Mouse (Mus musculus): Measurements from ENCODE around the gene Eid2b. TPM values are rescaled to one million over a fixed set of nuclear protein-coding genes. Genes with fewer than 3 reads are reported as not detected.

Gene Eid2b
- polyA plus RNA-seq, 1 experiment from 2014 or later, result 15.4 TPM

DNA sequence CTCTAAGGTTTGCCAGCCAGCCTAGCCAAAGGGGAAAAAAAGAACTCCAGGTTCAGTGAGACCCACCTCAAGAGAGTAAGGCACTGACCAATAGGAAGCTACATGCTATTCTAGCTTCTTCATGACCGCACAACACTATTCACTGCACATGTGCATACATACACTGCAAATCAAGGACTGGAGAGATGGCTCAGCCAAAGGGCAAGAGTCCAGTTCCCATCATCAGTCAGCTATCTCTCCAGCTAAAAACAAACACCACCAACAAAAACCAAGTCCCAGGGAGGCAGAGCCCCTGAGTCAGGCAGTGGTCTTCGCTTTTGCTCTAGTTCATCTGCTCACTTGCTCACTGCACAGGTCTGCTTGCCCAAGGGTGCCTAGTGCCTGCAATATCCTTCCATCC is 50.7 kb downstream of the Eid2b start:
- DNase-seq (ENCODE audit: low spot score) (no peak), ATAC-seq (replicated peaks; ENCODE audit: low FRiP score) (no peak)
- no peak overlapping the region for H3K9ac ChIP-seq (ENCODE audit: low read length)
- H3K4me1 ChIP-seq (replicated peaks; ENCODE audit: control insufficient read depth, insufficient read depth, low read length), result no peaks in the 10 kb centered on the region
- no peak overlapping the region for H3K4me2 ChIP-seq (ENCODE audit: low read depth, low read length, severe bottlenecking)
- no peak overlapping the region for H3K4me3 ChIP-seq (ENCODE audit: low read depth, low read length)
- peaks cover 9% of the 10 kb centered on the region; the same call in 1 of the 2 replicates for H3K36me3 ChIP-seq (ENCODE audit: control insufficient read depth, insufficient read depth, low read length)
- WGBS, result 95% methylated on average over 2 of the region's 2 CpGs
- no peak overlapping the region for H3K27ac ChIP-seq (ENCODE audit: low read depth, low read length)
- no peaks in the 10 kb centered on the region for H3K9me3 ChIP-seq (ENCODE audit: control insufficient read depth, low read length)
- no peaks in the 10 kb centered on the region for H3K27me3 ChIP-seq (ENCODE audit: control insufficient read depth, insufficient read depth, low read length)

Other genes starting within 250 kb of the Eid2b start
- gene Psmc4, start 227.6 kb upstream of the Eid2b start, polyA plus RNA-seq (2014; fragmentation: Nextera tagmentation; extraction: Ambion mirVana), result 404 and 450 TPM in 2 replicates
- gene Fcgbp, start 206.5 kb upstream of the Eid2b start, polyA plus RNA-seq (2014; fragmentation: Nextera tagmentation; extraction: Ambion mirVana), result 0.25 and 0.33 TPM in 2 replicates
- 0.11 and 0.12 TPM in 2 replicates for gene 9530053A07Rik, start 148.3 kb upstream of the Eid2b start, polyA plus RNA-seq (2014; fragmentation: Nextera tagmentation; extraction: Ambion mirVana)
- 39.5 and 42.9 TPM in 2 replicates for gene Fbl, start 108.0 kb upstream of the Eid2b start, polyA plus RNA-seq (2014; fragmentation: Nextera tagmentation; extraction: Ambion mirVana)
- 17.0 and 18.2 TPM in 2 replicates for gene Dyrk1b, start 98.3 kb upstream of the Eid2b start, polyA plus RNA-seq (2014; fragmentation: Nextera tagmentation; extraction: Ambion mirVana)
- 12.6 and 16.1 TPM in 2 replicates for gene Eid2, start 9.9 kb upstream of the Eid2b start, polyA plus RNA-seq (2014; fragmentation: Nextera tagmentation; extraction: Ambion mirVana)
- gene Selenov, start 13.4 kb downstream of the Eid2b start, polyA plus RNA-seq (2014; fragmentation: Nextera tagmentation; extraction: Ambion mirVana), result 0.24 TPM in 1 of 2 replicates, not detected in the other
- 43.6 and 50.5 TPM in 2 replicates for gene Dll3, start 24.5 kb downstream of the Eid2b start, polyA plus RNA-seq (2014; fragmentation: Nextera tagmentation; extraction: Ambion mirVana)
- gene Timm50, start 34.3 kb downstream of the Eid2b start, polyA plus RNA-seq (2014; fragmentation: Nextera tagmentation; extraction: Ambion mirVana), result 222 and 235 TPM in 2 replicates
- gene Supt5, start 61.0 kb downstream of the Eid2b start, polyA plus RNA-seq (2014; fragmentation: Nextera tagmentation; extraction: Ambion mirVana), result 97.2 and 104 TPM in 2 replicates
- 727 and 782 TPM in 2 replicates for gene Rps16, start 72.9 kb downstream of the Eid2b start, polyA plus RNA-seq (2014; fragmentation: Nextera tagmentation; extraction: Ambion mirVana)
- gene Plekhg2, start 94.9 kb downstream of the Eid2b start, polyA plus RNA-seq (2014; fragmentation: Nextera tagmentation; extraction: Ambion mirVana), result 81.2 and 81.3 TPM in 2 replicates
- gene Zfp36, start 102.5 kb downstream of the Eid2b start, polyA plus RNA-seq (2014; fragmentation: Nextera tagmentation; extraction: Ambion mirVana), result 4.5 and 5.2 TPM in 2 replicates
- gene Med29, start 115.0 kb downstream of the Eid2b start, polyA plus RNA-seq (2014; fragmentation: Nextera tagmentation; extraction: Ambion mirVana), result 40.1 and 46.1 TPM in 2 replicates
- 82.0 and 82.9 TPM in 2 replicates for gene Paf1, start 115.2 kb downstream of the Eid2b start, polyA plus RNA-seq (2014; fragmentation: Nextera tagmentation; extraction: Ambion mirVana)
- 4.0 and 4.9 TPM in 2 replicates for gene Gmfg, start 159.7 kb downstream of the Eid2b start, polyA plus RNA-seq (2014; fragmentation: Nextera tagmentation; extraction: Ambion mirVana)
- 6.1 and 8.2 TPM in 2 replicates for gene Lrfn1, start 174.2 kb downstream of the Eid2b start, polyA plus RNA-seq (2014; fragmentation: Nextera tagmentation; extraction: Ambion mirVana)
- gene Ifnl2, start 232.7 kb downstream of the Eid2b start, polyA plus RNA-seq (2014; fragmentation: Nextera tagmentation; extraction: Ambion mirVana), result not detected in 2 replicates
- gene Ifnl3, start 245.1 kb downstream of the Eid2b start, polyA plus RNA-seq (2014; fragmentation: Nextera tagmentation; extraction: Ambion mirVana), result not detected in 2 replicates